Mouse (Mus musculus) ES-E14 (cell line): ENCODE data around the gene Hes5. TPM values are rescaled to one million over a fixed set of nuclear protein-coding genes. Genes with fewer than 3 reads are reported as not detected.

Source experiments
- DNase-seq: peaks from one replicate; pipeline ENCODE4 v3.0.0-alpha.2; 2013; ENCODE audit warnings: low read depth, low spot score
- H3K27ac ChIP-seq: 2 replicates; pipeline ENCODE4 v1.5.1; 2012; ENCODE audit warnings: low read depth, mild to moderate bottlenecking, low read length, moderate library complexity, mixed read lengths; ENCODE audit not compliant: poor library complexity, insufficient read depth, severe bottlenecking
- H3K36me3 ChIP-seq: 2 replicates; pipeline ENCODE4 v1.6.1; 2012; ENCODE audit warnings: mild to moderate bottlenecking, low read length, moderate library complexity, mixed read lengths; ENCODE audit not compliant: control insufficient read depth, poor library complexity, insufficient read depth, severe bottlenecking
- H3K4me1 ChIP-seq, 2 experiments: fragments of 150-350 bp in 1 of 2; sonication (generic) in 1 of 2; 2 replicates each; pipeline ENCODE4 v1.6.1; 2012; ENCODE audit warnings: low read length in 2 of 2, mild to moderate bottlenecking in 1 of 2, mixed read lengths in 1 of 2; ENCODE audit not compliant: control insufficient read depth in 2 of 2, insufficient read depth in 2 of 2, poor library complexity in 1 of 2
- H3K4me3 ChIP-seq, 2 experiments: fragments of 150-350 bp in 1 of 2; sonication (generic) in 1 of 2; 2 replicates each; pipeline ENCODE4 v1.5.1; 2012; ENCODE audit warnings: low read length in 2 of 2, low read depth in 1 of 2, mild to moderate bottlenecking in 1 of 2, mixed read lengths in 1 of 2; ENCODE audit not compliant: insufficient read depth in 1 of 2, poor library complexity in 1 of 2, severe bottlenecking in 1 of 2
- H3K9ac ChIP-seq: 2 replicates; pipeline ENCODE4 v1.6.1; 2012; ENCODE audit warnings: low read depth, mild to moderate bottlenecking, low read length, mixed read lengths; ENCODE audit not compliant: poor library complexity, insufficient read depth, severe bottlenecking
- H3K9me3 ChIP-seq: fragments of 150-350 bp; sonication (generic); 2 replicates; pipeline ENCODE4 v1.6.1; 2012; ENCODE audit warnings: low read depth, mild to moderate bottlenecking, low read length; ENCODE audit not compliant: control insufficient read depth, insufficient read depth
- CHD2 ChIP-seq: IDR thresholded peaks from 2 replicates; pipeline ENCODE4 v1.6.1; 2014; ENCODE audit warnings: mild to moderate bottlenecking, low read depth, low read length, inconsistent platforms
- HCFC1 ChIP-seq: IDR thresholded peaks from 2 replicates; pipeline ENCODE4 v1.6.1; 2012; ENCODE audit warnings: low read length, inconsistent platforms, borderline replicate concordance; ENCODE audit not compliant: insufficient read depth
- MAFK ChIP-seq: IDR thresholded peaks from 2 replicates; pipeline ENCODE4 v1.6.1; 2014; ENCODE audit warnings: mild to moderate bottlenecking, low read depth, low read length, inconsistent platforms; ENCODE audit not compliant: insufficient read depth
- ZC3H11A ChIP-seq: IDR thresholded peaks from 2 replicates; pipeline ENCODE4 v1.6.1; 2012; ENCODE audit warnings: low read depth, mild to moderate bottlenecking, inconsistent platforms, low read length, borderline replicate concordance
- ZNF384 ChIP-seq: IDR thresholded peaks from 2 replicates; pipeline ENCODE4 v1.6.1; 2012; ENCODE audit warnings: low read depth, low read length, inconsistent platforms
- in situ Hi-C, 2 experiments: fragments of 600-800 bp; cut with MboI; formaldehyde crosslinking; loops; one replicate each; pipeline ENCODE4 v1.15.1; 2025; ENCODE audit warnings: low sequenced_read_pairs in 2 of 2, inconsistent platforms in 1 of 2; ENCODE audit not compliant: unreplicated experiment in 2 of 2
- total RNA-seq: library from RNA; depleted of rRNA; stranded (reverse); fragments of 300-350 nt; gene quantifications from 2 replicates; pipeline ENCODE4 v1.2.3, GENCODE M21; 2012

The Hes5 gene
- total RNA-seq, 1 experiment = 0.18 TPM

GRCm38 (mm10) chr4:154933306-154933907, 27.3 kb upstream of the Hes5 start:
- no peak overlapping the region for H3K4me3 ChIP-seq
- H3K4me1 ChIP-seq = peaks cover 0 to 3% of the 10 kb centered on the region in 2 experiments; a peak in 1 of 4 replicates
- H3K36me3 ChIP-seq = no peaks in the 10 kb centered on the region
- DNase-seq = no peak
- TF ChIP-seq ZC3H11A (no peak), HCFC1 (no peak), CHD2 (no peak), ZNF384 (no peak), MAFK (no peak)
- in situ Hi-C loops = no loop called here
- no peaks in the 10 kb centered on the region for H3K9me3 ChIP-seq
- no peak overlapping the region for H3K27ac ChIP-seq
- H3K9ac ChIP-seq = no peak overlapping the region

- H3K9me3 ChIP-seq = no peaks in the 10 kb centered on the region
- no peaks in the 10 kb centered on the region for H3K36me3 ChIP-seq
- TF ChIP-seq HCFC1 = no peak
- no peak for TF ChIP-seq MAFK
- no peak overlapping the region for H3K4me3 ChIP-seq
- no peak overlapping the region for H3K9ac ChIP-seq
- H3K27ac ChIP-seq = no peak overlapping the region
- in situ Hi-C loops = no loop called here
- DNase-seq = no peak
- H3K4me1 ChIP-seq = peaks cover 0 to 2% of the 10 kb centered on the region in 2 experiments; a peak in 1 of 4 replicates
These were observed 25.9 kb upstream of the Hes5 start for GRCm38 (mm10) chr4:154934800-154935199.

GRCm38 (mm10) chr4:154935788-154936187, 24.9 kb upstream of the Hes5 start:
- no peak for TF ChIP-seq CHD2
- no peak for TF ChIP-seq ZC3H11A
- TF ChIP-seq HCFC1 = no peak
- TF ChIP-seq ZNF384 = no peak
- no peak for TF ChIP-seq MAFK
- Histone ChIP-seq H3K9ac (no peak overlapping the region), H3K27ac (no peak overlapping the region), H3K4me3 (no peak overlapping the region), H3K9me3 (no peaks in the 10 kb centered on the region), H3K4me1 (peaks cover 0 to 2% of the 10 kb centered on the region in 2 experiments; a peak in 1 of 4 replicates), H3K36me3 (no peaks in the 10 kb centered on the region)
- in situ Hi-C loops = no loop called here
- DNase-seq = no peak

DNA sequence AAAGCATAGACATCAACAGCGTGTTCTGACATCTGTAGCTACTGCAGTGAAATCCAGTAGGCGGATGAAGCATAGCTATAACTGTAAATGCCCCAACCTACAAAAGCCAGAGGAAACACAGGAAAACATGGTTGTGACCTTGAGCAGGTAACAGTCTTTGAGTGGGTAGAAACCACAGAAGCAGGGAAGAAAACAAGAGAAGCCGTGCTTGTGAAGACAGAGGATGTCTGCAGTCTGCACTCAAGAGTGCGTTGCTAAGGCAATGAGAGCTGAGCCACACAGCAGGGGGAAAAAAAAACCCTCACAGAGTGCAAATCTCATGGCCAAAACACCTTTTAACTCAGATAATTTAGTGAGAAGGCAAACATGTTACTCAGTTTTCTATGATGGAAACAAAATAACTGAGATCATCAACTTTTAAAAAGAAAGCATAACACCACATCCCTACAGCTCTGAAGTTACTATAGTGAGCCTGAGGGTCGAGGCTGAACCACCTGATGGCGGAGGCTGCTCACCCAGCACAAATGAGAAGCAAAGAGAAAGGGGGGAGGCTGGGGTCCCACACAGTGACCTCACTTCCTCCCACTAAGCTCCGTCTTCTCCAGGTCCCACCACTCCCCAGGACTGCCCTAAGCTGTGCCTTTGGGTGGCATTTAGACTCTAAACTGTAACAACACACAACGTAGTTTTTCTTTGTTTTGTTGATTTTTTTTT, 24.0 kb upstream of the Hes5 start:
- Histone ChIP-seq H3K4me1 (peaks cover 0 to 2% of the 10 kb centered on the region in 2 experiments; a peak in 1 of 4 replicates), H3K9me3 (no peaks in the 10 kb centered on the region), H3K36me3 (no peaks in the 10 kb centered on the region), H3K9ac (no peak overlapping the region), H3K27ac (no peak overlapping the region), H3K4me3 (no peak overlapping the region)
- TF ChIP-seq CHD2 (no peak), HCFC1 (no peak), ZNF384 (no peak), ZC3H11A (no peak)
- in situ Hi-C loops = no loop called here
- DNase-seq = no peak
